Mouse (Mus musculus) lung, postnatal 0 days (tissue): ENCODE data around the gene Pdxk. TPM values are rescaled to one million over a fixed set of nuclear protein-coding genes. Genes with fewer than 3 reads are reported as not detected.

Experiments
- ATAC-seq: fragments of 200-750 bp; cut with Nextera tagmentation; 2 replicates; pipeline ENCODE4 v1.8.0; 2017; ENCODE audit warnings: moderate library complexity
- DNase-seq: peaks from one replicate; pipeline ENCODE4 v3.0.0-alpha.2; 2016; ENCODE audit warnings: low spot score
- H3K27ac ChIP-seq: fragments of 300-500 bp; sonication (generic); 2 replicates; pipeline ENCODE4 v1.5.1; 2014; ENCODE audit warnings: antibody characterized with exemption, mild to moderate bottlenecking, low read length, mixed read lengths
- H3K27me3 ChIP-seq: fragments of 300-500 bp; sonication (generic); replicated peaks from 2 replicates; pipeline ENCODE4 v1.6.1; 2014; ENCODE audit warnings: low read length, mixed read lengths; ENCODE audit not compliant: insufficient read depth
- H3K36me3 ChIP-seq: fragments of 300-500 bp; sonication (generic); 2 replicates; pipeline ENCODE4 v1.6.1; 2014; ENCODE audit warnings: low read length, mixed read lengths; ENCODE audit not compliant: insufficient read depth
- H3K4me1 ChIP-seq: fragments of 300-500 bp; sonication (generic); 2 replicates; pipeline ENCODE4 v1.6.1; 2014; ENCODE audit warnings: antibody characterized with exemption, low read depth, low read length, mixed read lengths; ENCODE audit not compliant: insufficient read depth
- H3K4me2 ChIP-seq: fragments of 300-500 bp; sonication (generic); replicated peaks from 2 replicates; pipeline ENCODE4 v1.6.1; 2014; ENCODE audit warnings: low read depth, mild to moderate bottlenecking, low read length, moderate library complexity, mixed read lengths
- H3K4me3 ChIP-seq: fragments of 300-500 bp; sonication (generic); 2 replicates; pipeline ENCODE4 v1.5.1; 2014; ENCODE audit warnings: low read depth, low read length
- H3K9ac ChIP-seq: fragments of 300-500 bp; sonication (generic); replicated peaks from 2 replicates; pipeline ENCODE4 v1.6.1; 2014; ENCODE audit warnings: low read depth, mild to moderate bottlenecking
- H3K9me3 ChIP-seq: fragments of 300-500 bp; sonication (generic); 2 replicates; pipeline ENCODE4 v1.6.1; 2016; ENCODE audit warnings: low read length, mixed read lengths
- CTCF ChIP-seq: IDR thresholded peaks from 2 replicates; pipeline ENCODE4 v1.5.1; 2016; ENCODE audit warnings: antibody characterized with exemption, mild to moderate bottlenecking
- EP300 ChIP-seq: IDR thresholded peaks from 2 replicates; pipeline ENCODE4 v1.6.1; 2016; ENCODE audit warnings: antibody characterized with exemption, mild to moderate bottlenecking, control low read depth
- WGBS: fragments of 180-500 bp; shearing (Covaris S2); extraction: QIAGEN DNeasy Blood & Tissue Kit; methylation state at CpG from one replicate; pipeline ENCODE4 v1.1.7; 2014; 5-methylcytosine and 5-hydroxymethylcytosine counted together
- polyA plus RNA-seq: library from polyadenylated mRNA; unstranded; fragments of >200 nt; fragmentation: Nextera tagmentation; extraction: Ambion mirVana; gene quantifications from 2 replicates; pipeline ENCODE4 v1.2.1, GENCODE M21; 2015

Pdxk gene
- polyA plus RNA-seq, 1 experiment from 2014 or later: 4.9 TPM

- H3K9me3 ChIP-seq: no peaks in the 10 kb centered on the region
- H3K4me2 ChIP-seq: no peak overlapping the region
- no peak overlapping the region for H3K27ac ChIP-seq
- TF ChIP-seq CTCF (peak; percentile 20; the same call in 1 of the 2 replicates), EP300 (no peak)
- no peak overlapping the region for H3K9ac ChIP-seq
- DNase-seq: no peak
- no peaks in the 10 kb centered on the region for H3K27me3 ChIP-seq
- no peak for ATAC-seq
- no peaks in the 10 kb centered on the region for H3K36me3 ChIP-seq
- no peaks in the 10 kb centered on the region for H3K4me1 ChIP-seq
- H3K4me3 ChIP-seq: no peak overlapping the region
- 91% methylated on average over 5 of the region's 5 CpGs for WGBS
These were observed 14.0 kb downstream of the Pdxk start for GRCm38 (mm10) chr10:78450761-78451160.

- Histone ChIP-seq H3K4me1 (no peaks in the 10 kb centered on the region), H3K36me3 (no peaks in the 10 kb centered on the region), H3K27ac (no peak overlapping the region), H3K4me3 (no peak overlapping the region), H3K4me2 (no peak overlapping the region), H3K27me3 (no peaks in the 10 kb centered on the region), H3K9me3 (no peaks in the 10 kb centered on the region), H3K9ac (no peak overlapping the region)
- ATAC-seq (no peak), DNase-seq (no peak)
- WGBS: 83% methylated on average over 3 of the region's 3 CpGs
- TF ChIP-seq CTCF: no peak
These were observed 17.4 kb downstream of the Pdxk start for GRCm38 (mm10) chr10:78447396-78447795.

- no peaks in the 10 kb centered on the region for H3K4me1 ChIP-seq
- no peaks in the 10 kb centered on the region for H3K9me3 ChIP-seq
- H3K4me3 ChIP-seq: no peak overlapping the region
- no peaks in the 10 kb centered on the region for H3K36me3 ChIP-seq
- H3K27me3 ChIP-seq: no peaks in the 10 kb centered on the region
- 84% methylated on average over 3 of the region's 3 CpGs for WGBS
- ATAC-seq (no peak), DNase-seq (no peak)
- H3K9ac ChIP-seq: no peak overlapping the region
- H3K4me2 ChIP-seq: no peak overlapping the region
- TF ChIP-seq CTCF (no peak), EP300 (no peak)
- no peak overlapping the region for H3K27ac ChIP-seq
These were observed 18.6 kb downstream of the Pdxk start for GRCm38 (mm10) chr10:78446195-78446594.

GRCm38 (mm10) chr10:78442292-78442691 lies 22.5 kb downstream of the Pdxk start:
- Histone ChIP-seq H3K27ac (no peak overlapping the region), H3K9me3 (no peaks in the 10 kb centered on the region), H3K36me3 (no peaks in the 10 kb centered on the region), H3K4me1 (no peaks in the 10 kb centered on the region), H3K4me3 (no peak overlapping the region), H3K27me3 (no peaks in the 10 kb centered on the region), H3K9ac (no peak overlapping the region), H3K4me2 (no peak overlapping the region)
- ATAC-seq (no peak), DNase-seq (no peak)
- no peak for TF ChIP-seq EP300
- TF ChIP-seq CTCF: no peak
- WGBS: 95% methylated on average over 3 of the region's 3 CpGs

- no peak overlapping the region for H3K27ac ChIP-seq
- DNase-seq (no peak), ATAC-seq (no peak)
- no peaks in the 10 kb centered on the region for H3K27me3 ChIP-seq
- no peaks in the 10 kb centered on the region for H3K36me3 ChIP-seq
- H3K4me3 ChIP-seq: no peak overlapping the region
- no peaks in the 10 kb centered on the region for H3K4me1 ChIP-seq
- H3K9me3 ChIP-seq: no peaks in the 10 kb centered on the region
- 81% methylated on average over 5 of the region's 5 CpGs for whole genome bisulfite sequencing
- no peak overlapping the region for H3K4me2 ChIP-seq
- TF ChIP-seq EP300 (no peak), CTCF (no peak)
- H3K9ac ChIP-seq: no peak overlapping the region
These were observed 23.2 kb downstream of the Pdxk start for GRCm38 (mm10) chr10:78441606-78442005.

GRCm38 (mm10) chr10:78440812-78441211 lies 24.0 kb downstream of the Pdxk start:
- Histone ChIP-seq H3K27me3 (no peaks in the 10 kb centered on the region), H3K9me3 (no peaks in the 10 kb centered on the region), H3K9ac (no peak overlapping the region), H3K4me2 (no peak overlapping the region), H3K4me1 (no peaks in the 10 kb centered on the region), H3K27ac (no peak overlapping the region), H3K4me3 (no peak overlapping the region), H3K36me3 (no peaks in the 10 kb centered on the region)
- WGBS: 75% methylated on average over 9 of the region's 9 CpGs
- TF ChIP-seq CTCF (peak; percentile 74), EP300 (no peak)
- no peak for ATAC-seq
- peak; percentile 38 for DNase-seq

- peak; percentile 60 for ATAC-seq
- H3K36me3 ChIP-seq: no peaks in the 10 kb centered on the region
- no peak overlapping the region for H3K4me2 ChIP-seq
- H3K4me3 ChIP-seq: no peak overlapping the region
- no peaks in the 10 kb centered on the region for H3K27me3 ChIP-seq
- WGBS: 65% methylated on average over 7 of the region's 7 CpGs
- no peaks in the 10 kb centered on the region for H3K4me1 ChIP-seq
- no peak for TF ChIP-seq EP300
- TF ChIP-seq CTCF: no peak
- H3K27ac ChIP-seq: no peak overlapping the region
- H3K9ac ChIP-seq: no peak overlapping the region
- no peaks in the 10 kb centered on the region for H3K9me3 ChIP-seq
- peak; percentile 53 for DNase-seq
These were observed 24.8 kb downstream of the Pdxk start for GRCm38 (mm10) chr10:78439990-78440389.
